In genomic region chr7:69583901-69584300, GRCm38 (mm10) we compare ENCODE assay signal across 11 mouse cellular contexts.
"Had no signal": no experiment of that assay in that cellular context is flagged by ENCODE, and none has a peak within 500 bp of the region (broad histone marks: within the 10 kb centered on the region; RNA-seq: fewer than 3 reads in every experiment).

No protein-coding gene starts in this region.

- H3K27me3 ChIP-seq: liver, embryonic 15.5 days; midbrain, embryonic 15.5 days had no signal

- H3K9ac ChIP-seq: liver, embryonic 15.5 days; lung, embryonic 14.5 days; midbrain, embryonic 15.5 days; neural tube, embryonic 12.5 days had no signal

- H3K4me1 ChIP-seq: liver, embryonic 15.5 days had no signal

- H3K4me3 ChIP-seq: layer of hippocampus, adult 2 months; liver, embryonic 15.5 days; midbrain, embryonic 15.5 days; neural tube, embryonic 12.5 days had no signal

- DNase-seq: lung, embryonic 14.5 days; lung, postnatal 10 days; thymus, postnatal 4 days had no signal

- H3K9me3 ChIP-seq: liver, embryonic 15.5 days; midbrain, embryonic 15.5 days; neural tube, embryonic 12.5 days had no signal

- H3K36me3 ChIP-seq: liver, embryonic 15.5 days; midbrain, embryonic 15.5 days; neural tube, embryonic 12.5 days had no signal

- H3K27ac ChIP-seq: kidney, postnatal 0 days; layer of hippocampus, adult 2 months; liver, embryonic 15.5 days; midbrain, embryonic 15.5 days; neural tube, embryonic 12.5 days; stomach, postnatal 0 days had no signal

- ATAC-seq: intestine, postnatal 0 days; midbrain, embryonic 15.5 days had no signal

- H3K4me2 ChIP-seq: liver, embryonic 11.5 days; liver, embryonic 15.5 days; lung, embryonic 14.5 days; midbrain, embryonic 15.5 days; neural tube, embryonic 12.5 days had no signal
